Mouse (Mus musculus): ENCODE measurements around the gene Sppl3. TPM values are rescaled to one million over a fixed set of nuclear protein-coding genes. Genes with fewer than 3 reads are reported as not detected.

Gene Sppl3
- total RNA-seq, 1 experiment, result 56.1 TPM

GRCm38 (mm10) chr5:115011519-115012261 is 753 bp downstream of the Sppl3 start:
- H3K9ac ChIP-seq (ENCODE audit: insufficient read depth, low read depth, low read length, poor library complexity, severe bottlenecking), result peak overlapping the region; percentile 90
- in situ Hi-C loops (cut with MboI; ENCODE audit: low sequenced_read_pairs in 2 of 2, unreplicated experiment in 2 of 2), result no loop called here
- TF ChIP-seq CHD2 (IDR thresholded peaks at IDR 0.05; ENCODE audit: low read depth, low read length), result no peak
- TF ChIP-seq HCFC1 (IDR thresholded peaks at IDR 0.05; ENCODE audit: borderline replicate concordance, insufficient read depth, low read length), result no peak
- TF ChIP-seq ZC3H11A (IDR thresholded peaks at IDR 0.05; ENCODE audit: borderline replicate concordance, low read depth, low read length), result no peak
- TF ChIP-seq MAFK (IDR thresholded peaks at IDR 0.05; ENCODE audit: insufficient read depth, low read depth, low read length), result no peak
- no peak for TF ChIP-seq ZNF384 (IDR thresholded peaks at IDR 0.05; ENCODE audit: low read depth, low read length)
- peak overlapping the region; percentile 90 to 93 for H3K4me3 ChIP-seq (ENCODE audit: insufficient read depth in 1 of 2, low read depth in 1 of 2, low read length in 2 of 2, poor library complexity in 1 of 2, severe bottlenecking in 1 of 2)
- H3K27ac ChIP-seq (ENCODE audit: insufficient read depth, low read depth, low read length, poor library complexity, severe bottlenecking), result 0 out of 2 replicates have a peak overlapping the region, but pooled peaks have one; percentile 14
- no peaks in the 10 kb centered on the region for H3K9me3 ChIP-seq (ENCODE audit: control insufficient read depth, insufficient read depth, low read depth, low read length)
- peaks cover 3 to 23% of the 10 kb centered on the region in 2 experiments; a peak in 3 of 4 replicates for H3K4me1 ChIP-seq (ENCODE audit: control insufficient read depth in 2 of 2, insufficient read depth in 2 of 2, low read length in 2 of 2, poor library complexity in 1 of 2)
- no peaks in the 10 kb centered on the region for H3K36me3 ChIP-seq (ENCODE audit: control insufficient read depth, insufficient read depth, low read length, poor library complexity, severe bottlenecking)
- DNase-seq (ENCODE audit: low read depth, low spot score), result no peak

GRCm38 (mm10) chr5:115013436-115013835 is 2.5 kb downstream of the Sppl3 start:
- Histone ChIP-seq H3K27ac (ENCODE audit: insufficient read depth, low read depth, low read length, poor library complexity, severe bottlenecking) (no peak overlapping the region), H3K4me1 (ENCODE audit: control insufficient read depth in 2 of 2, insufficient read depth in 2 of 2, low read length in 2 of 2, poor library complexity in 1 of 2) (peaks cover 3 to 20% of the 10 kb centered on the region in 2 experiments; a peak in 3 of 4 replicates), H3K36me3 (ENCODE audit: control insufficient read depth, insufficient read depth, low read length, poor library complexity, severe bottlenecking) (no peaks in the 10 kb centered on the region), H3K9me3 (ENCODE audit: control insufficient read depth, insufficient read depth, low read depth, low read length) (no peaks in the 10 kb centered on the region), H3K9ac (ENCODE audit: insufficient read depth, low read depth, low read length, poor library complexity, severe bottlenecking) (0 out of 2 replicates have a peak overlapping the region, but pooled peaks have one; percentile 21), H3K4me3 (ENCODE audit: insufficient read depth in 1 of 2, low read depth in 1 of 2, low read length in 2 of 2, poor library complexity in 1 of 2, severe bottlenecking in 1 of 2) (no peak overlapping the region)
- in situ Hi-C loops (cut with MboI; ENCODE audit: low sequenced_read_pairs in 2 of 2, unreplicated experiment in 2 of 2), result no loop called here
- TF ChIP-seq CHD2 (IDR thresholded peaks at IDR 0.05; ENCODE audit: low read depth, low read length) (no peak), HCFC1 (IDR thresholded peaks at IDR 0.05; ENCODE audit: borderline replicate concordance, insufficient read depth, low read length) (no peak), ZNF384 (IDR thresholded peaks at IDR 0.05; ENCODE audit: low read depth, low read length) (no peak), MAFK (IDR thresholded peaks at IDR 0.05; ENCODE audit: insufficient read depth, low read depth, low read length) (no peak), ZC3H11A (IDR thresholded peaks at IDR 0.05; ENCODE audit: borderline replicate concordance, low read depth, low read length) (no peak)
- no peak for DNase-seq (ENCODE audit: low read depth, low spot score)

- Histone ChIP-seq H3K4me3 (ENCODE audit: insufficient read depth in 1 of 2, low read depth in 1 of 2, low read length in 2 of 2, poor library complexity in 1 of 2, severe bottlenecking in 1 of 2) (no peak overlapping the region), H3K9me3 (ENCODE audit: control insufficient read depth, insufficient read depth, low read depth, low read length) (no peaks in the 10 kb centered on the region), H3K4me1 (ENCODE audit: control insufficient read depth in 2 of 2, insufficient read depth in 2 of 2, low read length in 2 of 2, poor library complexity in 1 of 2) (peaks cover 3 to 15% of the 10 kb centered on the region in 2 experiments; a peak in 3 of 4 replicates), H3K27ac (ENCODE audit: insufficient read depth, low read depth, low read length, poor library complexity, severe bottlenecking) (no peak overlapping the region), H3K9ac (ENCODE audit: insufficient read depth, low read depth, low read length, poor library complexity, severe bottlenecking) (no peak overlapping the region), H3K36me3 (ENCODE audit: control insufficient read depth, insufficient read depth, low read length, poor library complexity, severe bottlenecking) (no peaks in the 10 kb centered on the region)
- TF ChIP-seq HCFC1 (IDR thresholded peaks at IDR 0.05; ENCODE audit: borderline replicate concordance, insufficient read depth, low read length), result no peak
- TF ChIP-seq CHD2 (IDR thresholded peaks at IDR 0.05; ENCODE audit: low read depth, low read length), result no peak
- no peak for DNase-seq (ENCODE audit: low read depth, low spot score)
- in situ Hi-C loops (cut with MboI; ENCODE audit: low sequenced_read_pairs in 2 of 2, unreplicated experiment in 2 of 2), result no loop called here
Measured at GRCm38 (mm10) chr5:115014570-115014969, 3.6 kb downstream of the Sppl3 start.

GRCm38 (mm10) chr5:115015121-115015520 is 4.2 kb downstream of the Sppl3 start:
- Histone ChIP-seq H3K4me1 (ENCODE audit: control insufficient read depth in 2 of 2, insufficient read depth in 2 of 2, low read length in 2 of 2, poor library complexity in 1 of 2) (peaks cover under 1 to 15% of the 10 kb centered on the region in 2 experiments; a peak in 3 of 4 replicates), H3K27ac (ENCODE audit: insufficient read depth, low read depth, low read length, poor library complexity, severe bottlenecking) (no peak overlapping the region), H3K9me3 (ENCODE audit: control insufficient read depth, insufficient read depth, low read depth, low read length) (no peaks in the 10 kb centered on the region), H3K4me3 (ENCODE audit: insufficient read depth in 1 of 2, low read depth in 1 of 2, low read length in 2 of 2, poor library complexity in 1 of 2, severe bottlenecking in 1 of 2) (no peak overlapping the region), H3K36me3 (ENCODE audit: control insufficient read depth, insufficient read depth, low read length, poor library complexity, severe bottlenecking) (no peaks in the 10 kb centered on the region), H3K9ac (ENCODE audit: insufficient read depth, low read depth, low read length, poor library complexity, severe bottlenecking) (no peak overlapping the region)
- DNase-seq (ENCODE audit: low read depth, low spot score), result no peak
- in situ Hi-C loops (cut with MboI; ENCODE audit: low sequenced_read_pairs in 2 of 2, unreplicated experiment in 2 of 2), result no loop called here
- no peak for TF ChIP-seq ZC3H11A (IDR thresholded peaks at IDR 0.05; ENCODE audit: borderline replicate concordance, low read depth, low read length)
- TF ChIP-seq ZNF384 (IDR thresholded peaks at IDR 0.05; ENCODE audit: low read depth, low read length), result no peak
- no peak for TF ChIP-seq CHD2 (IDR thresholded peaks at IDR 0.05; ENCODE audit: low read depth, low read length)
- TF ChIP-seq HCFC1 (IDR thresholded peaks at IDR 0.05; ENCODE audit: borderline replicate concordance, insufficient read depth, low read length), result no peak
- no peak for TF ChIP-seq MAFK (IDR thresholded peaks at IDR 0.05; ENCODE audit: insufficient read depth, low read depth, low read length)
